Mouse (Mus musculus) midbrain, embryonic 12.5 days (tissue): ENCODE results near the gene Mpg. TPM values are rescaled to one million over a fixed set of nuclear protein-coding genes. Genes with fewer than 3 reads are reported as not detected.

Source experiments
- ATAC-seq: fragments of 200-750 bp; cut with Nextera tagmentation; 2 replicates; pipeline ENCODE4 v1.8.0; 2017; ENCODE audit warnings: low read depth, moderate TSS enrichment, moderate library complexity; ENCODE audit not compliant: low FRiP score
- H3K27ac ChIP-seq: fragments of 300-500 bp; sonication (generic); replicated peaks from 2 replicates; pipeline ENCODE4 v1.5.1; 2016; ENCODE audit warnings: mild to moderate bottlenecking
- H3K27me3 ChIP-seq: fragments of 300-500 bp; sonication (generic); 2 replicates; pipeline ENCODE4 v1.6.1; 2016; ENCODE audit warnings: mild to moderate bottlenecking
- H3K36me3 ChIP-seq: fragments of 300-500 bp; sonication (generic); 2 replicates; pipeline ENCODE4 v1.6.1; 2016
- H3K4me1 ChIP-seq: fragments of 300-500 bp; sonication (generic); 2 replicates; pipeline ENCODE4 v1.6.1; 2016
- H3K4me2 ChIP-seq: fragments of 300-500 bp; sonication (generic); replicated peaks from 2 replicates; pipeline ENCODE4 v1.6.1; 2016; ENCODE audit warnings: mild to moderate bottlenecking, moderate library complexity
- H3K4me3 ChIP-seq: fragments of 300-500 bp; sonication (generic); 2 replicates; pipeline ENCODE4 v1.5.1; 2016; ENCODE audit warnings: mild to moderate bottlenecking
- H3K9ac ChIP-seq: fragments of 300-500 bp; sonication (generic); replicated peaks from 2 replicates; pipeline ENCODE4 v1.6.1; 2016; ENCODE audit warnings: mild to moderate bottlenecking, moderate library complexity
- H3K9me3 ChIP-seq: fragments of 300-500 bp; sonication (generic); 2 replicates; pipeline ENCODE4 v1.6.1; 2016; ENCODE audit warnings: mild to moderate bottlenecking
- WGBS: fragments of 180-500 bp; shearing (Covaris S2); methylation state at CpG from one replicate; pipeline ENCODE4 v1.1.7; 2016; 5-methylcytosine and 5-hydroxymethylcytosine counted together
- polyA plus RNA-seq: library from polyadenylated mRNA; unstranded; fragments of >200 nt; fragmentation: Nextera tagmentation; extraction: Ambion mirVana; gene quantifications from 2 replicates; pipeline ENCODE4 v1.2.1, GENCODE M21; 2016

The Mpg gene
- polyA plus RNA-seq, 1 experiment from 2014 or later, result 26.6 TPM

GRCm38 (mm10) chr11:32236132-32236531 lies 9.8 kb downstream of the Mpg start:
- H3K27ac ChIP-seq, result no peak overlapping the region
- ATAC-seq, result no peak
- no peaks in the 10 kb centered on the region for H3K9me3 ChIP-seq
- no peak overlapping the region for H3K4me2 ChIP-seq
- WGBS, result 88% methylated on average over 2 of the region's 2 CpGs
- no peak overlapping the region for H3K4me3 ChIP-seq
- H3K9ac ChIP-seq, result no peak overlapping the region
- no peaks in the 10 kb centered on the region; the same call in 1 of the 2 replicates for H3K4me1 ChIP-seq
- H3K36me3 ChIP-seq, result peaks cover 64% of the 10 kb centered on the region
- H3K27me3 ChIP-seq, result no peaks in the 10 kb centered on the region

GRCm38 (mm10) chr11:32236712-32237410 lies 10.6 kb downstream of the Mpg start:
- peaks cover 64% of the 10 kb centered on the region for H3K36me3 ChIP-seq
- 61% methylated on average over 9 of the region's 9 CpGs for WGBS
- H3K4me1 ChIP-seq, result no peaks in the 10 kb centered on the region; the same call in 1 of the 2 replicates
- H3K4me3 ChIP-seq, result no peak overlapping the region
- H3K4me2 ChIP-seq, result no peak overlapping the region
- no peak for ATAC-seq
- no peak overlapping the region for H3K27ac ChIP-seq
- H3K27me3 ChIP-seq, result no peaks in the 10 kb centered on the region
- no peak overlapping the region for H3K9ac ChIP-seq
- no peaks in the 10 kb centered on the region for H3K9me3 ChIP-seq

GRCm38 (mm10) chr11:32237411-32237795 lies 11.1 kb downstream of the Mpg start:
- Histone ChIP-seq H3K9ac (no peak overlapping the region), H3K27ac (no peak overlapping the region), H3K4me2 (no peak overlapping the region), H3K4me3 (no peak overlapping the region), H3K9me3 (no peaks in the 10 kb centered on the region), H3K36me3 (peaks cover 63% of the 10 kb centered on the region), H3K27me3 (no peaks in the 10 kb centered on the region), H3K4me1 (no peaks in the 10 kb centered on the region; the same call in 1 of the 2 replicates)
- no peak for ATAC-seq
- 88% methylated on average over 3 of the region's 3 CpGs for WGBS

GRCm38 (mm10) chr11:32238093-32238860 lies 12.0 kb downstream of the Mpg start:
- WGBS, result 61% methylated on average over 5 of the region's 5 CpGs
- Histone ChIP-seq H3K4me2 (no peak overlapping the region), H3K27ac (no peak overlapping the region), H3K9ac (no peak overlapping the region), H3K4me1 (no peaks in the 10 kb centered on the region; the same call in 1 of the 2 replicates), H3K4me3 (no peak overlapping the region), H3K36me3 (peaks cover 61% of the 10 kb centered on the region), H3K9me3 (no peaks in the 10 kb centered on the region), H3K27me3 (no peaks in the 10 kb centered on the region)
- peak; percentile 41; the same call in 1 of the 2 replicates for ATAC-seq

GRCm38 (mm10) chr11:32241391-32241790 lies 15.1 kb downstream of the Mpg start:
- H3K27ac ChIP-seq, result no peak overlapping the region
- no peaks in the 10 kb centered on the region for H3K9me3 ChIP-seq
- H3K9ac ChIP-seq, result no peak overlapping the region
- H3K4me3 ChIP-seq, result no peak overlapping the region
- H3K4me1 ChIP-seq, result no peaks in the 10 kb centered on the region; the same call in 1 of the 2 replicates
- no peak for ATAC-seq
- H3K4me2 ChIP-seq, result no peak overlapping the region
- H3K27me3 ChIP-seq, result no peaks in the 10 kb centered on the region
- H3K36me3 ChIP-seq, result peaks cover 74% of the 10 kb centered on the region

DNA sequence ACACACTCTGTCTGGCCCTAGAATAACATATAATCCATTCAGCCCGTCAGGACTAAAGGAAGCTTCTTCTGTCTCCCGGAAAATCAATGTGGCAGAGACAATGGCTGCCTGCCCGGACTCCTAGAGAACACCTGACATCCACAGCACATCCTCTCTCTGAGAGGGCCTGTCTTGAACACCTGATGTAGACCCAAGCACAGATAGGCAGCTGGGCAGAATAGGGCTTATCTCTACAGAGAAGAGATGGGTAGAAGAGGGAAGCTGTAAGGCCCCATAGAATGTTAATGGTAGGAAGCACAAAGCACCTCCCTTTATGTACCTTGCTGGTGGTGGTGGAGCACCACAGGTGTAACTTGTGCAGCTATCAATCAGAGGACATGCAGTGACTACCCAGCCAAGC lies 15.9 kb downstream of the Mpg start:
- no peak overlapping the region for H3K9ac ChIP-seq
- H3K36me3 ChIP-seq, result peaks cover 76% of the 10 kb centered on the region
- H3K9me3 ChIP-seq, result no peaks in the 10 kb centered on the region
- no peaks in the 10 kb centered on the region for H3K27me3 ChIP-seq
- ATAC-seq, result no peak
- no peaks in the 10 kb centered on the region for H3K4me1 ChIP-seq
- WGBS, result 85% methylated on average over 3 of the region's 3 CpGs
- H3K27ac ChIP-seq, result no peak overlapping the region
- no peak overlapping the region for H3K4me2 ChIP-seq
- no peak overlapping the region for H3K4me3 ChIP-seq

DNA sequence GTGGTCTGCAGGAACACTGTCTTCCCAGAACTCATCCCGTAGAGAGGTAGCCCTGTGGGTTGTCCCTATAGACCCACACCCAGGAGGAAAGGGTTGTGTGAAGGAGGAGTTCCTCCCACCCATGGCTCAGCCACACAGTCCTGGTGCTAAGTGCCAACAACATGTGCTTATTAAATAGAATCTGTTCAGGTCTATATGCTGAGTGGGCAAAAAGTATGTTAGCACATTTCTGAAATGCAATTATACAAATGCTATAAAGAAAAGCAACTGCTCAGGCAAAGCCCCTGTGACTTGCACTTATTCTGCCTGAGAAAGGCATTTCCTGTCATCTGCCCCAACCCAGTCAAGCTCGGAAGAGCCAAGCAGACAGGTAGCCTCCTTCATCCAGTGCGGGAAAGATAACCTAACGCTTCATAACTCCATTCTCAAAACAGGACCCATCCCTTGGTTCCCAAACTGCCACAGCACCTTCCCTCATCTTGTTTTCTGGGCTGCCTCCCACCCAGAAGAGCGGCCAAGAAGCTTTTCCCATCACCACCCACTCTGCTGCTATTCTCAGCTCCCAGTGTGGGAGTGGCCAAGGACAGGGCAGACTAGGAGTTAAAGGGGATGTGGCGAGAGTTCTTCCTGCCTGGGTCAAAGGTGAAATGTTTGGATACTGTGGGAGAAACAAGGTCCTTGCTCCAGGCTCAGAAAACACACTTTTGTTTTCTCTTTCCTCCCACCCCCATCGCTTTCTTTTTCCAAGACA lies 17.1 kb downstream of the Mpg start:
- H3K9ac ChIP-seq, result no peak overlapping the region
- 75% methylated on average over 7 of the region's 7 CpGs for WGBS
- H3K27ac ChIP-seq, result no peak overlapping the region
- H3K4me2 ChIP-seq, result no peak overlapping the region
- H3K4me3 ChIP-seq, result no peak overlapping the region
- H3K36me3 ChIP-seq, result peaks cover 83% of the 10 kb centered on the region
- H3K9me3 ChIP-seq, result no peaks in the 10 kb centered on the region
- no peaks in the 10 kb centered on the region for H3K4me1 ChIP-seq
- H3K27me3 ChIP-seq, result no peaks in the 10 kb centered on the region
- ATAC-seq, result no peak

- no peaks in the 10 kb centered on the region for H3K27me3 ChIP-seq
- H3K36me3 ChIP-seq, result peaks cover 83% of the 10 kb centered on the region
- 0 out of 2 replicates have a peak overlapping the region, but pooled peaks have one; percentile 30 for H3K27ac ChIP-seq
- no peak overlapping the region for H3K9ac ChIP-seq
- no peaks in the 10 kb centered on the region for H3K9me3 ChIP-seq
- no peaks in the 10 kb centered on the region for H3K4me1 ChIP-seq
- WGBS, result 83% methylated on average over 3 of the region's 3 CpGs
- no peak overlapping the region for H3K4me3 ChIP-seq
- no peak overlapping the region for H3K4me2 ChIP-seq
- no peak for ATAC-seq
Measured at GRCm38 (mm10) chr11:32244064-32244463, 17.8 kb downstream of the Mpg start.

- 0 out of 2 replicates have a peak overlapping the region, but pooled peaks have one; percentile 30 for H3K27ac ChIP-seq
- H3K4me3 ChIP-seq, result no peak overlapping the region
- H3K4me1 ChIP-seq, result no peaks in the 10 kb centered on the region
- no peak overlapping the region for H3K9ac ChIP-seq
- WGBS, result 91% methylated on average over 1 of the region's 1 CpGs
- no peaks in the 10 kb centered on the region for H3K9me3 ChIP-seq
- no peaks in the 10 kb centered on the region for H3K27me3 ChIP-seq
- H3K36me3 ChIP-seq, result peaks cover 84% of the 10 kb centered on the region
- H3K4me2 ChIP-seq, result no peak overlapping the region
- no peak for ATAC-seq
Measured at GRCm38 (mm10) chr11:32244617-32245016, 18.3 kb downstream of the Mpg start.

DNA sequence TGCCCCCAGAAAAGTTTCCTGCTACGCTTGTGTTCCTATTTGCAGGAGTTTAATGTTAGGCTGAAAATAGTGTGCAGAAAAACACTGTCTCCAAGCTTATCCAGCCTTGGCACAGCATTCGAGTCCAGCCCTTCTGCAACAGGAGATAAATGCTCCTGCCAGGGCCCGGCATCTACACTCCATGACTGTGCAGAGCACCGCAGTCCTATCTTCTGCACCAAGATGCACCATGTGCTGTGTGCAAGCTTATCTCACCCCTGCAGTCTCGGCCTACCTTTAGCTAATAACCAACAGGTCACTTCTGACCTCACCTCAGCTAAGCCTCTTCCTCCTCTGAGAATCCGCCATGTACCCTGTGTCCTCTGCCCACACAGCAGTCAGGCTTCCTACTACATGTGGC lies 19.3 kb downstream of the Mpg start:
- ATAC-seq, result no peak
- no peak overlapping the region for H3K9ac ChIP-seq
- no peaks in the 10 kb centered on the region for H3K4me1 ChIP-seq
- peaks cover 84% of the 10 kb centered on the region for H3K36me3 ChIP-seq
- no peaks in the 10 kb centered on the region for H3K9me3 ChIP-seq
- H3K27me3 ChIP-seq, result no peaks in the 10 kb centered on the region
- no peak overlapping the region for H3K4me2 ChIP-seq
- no peak overlapping the region for H3K4me3 ChIP-seq
- 89% methylated on average over 6 of the region's 6 CpGs for WGBS
- H3K27ac ChIP-seq, result no peak overlapping the region

DNA sequence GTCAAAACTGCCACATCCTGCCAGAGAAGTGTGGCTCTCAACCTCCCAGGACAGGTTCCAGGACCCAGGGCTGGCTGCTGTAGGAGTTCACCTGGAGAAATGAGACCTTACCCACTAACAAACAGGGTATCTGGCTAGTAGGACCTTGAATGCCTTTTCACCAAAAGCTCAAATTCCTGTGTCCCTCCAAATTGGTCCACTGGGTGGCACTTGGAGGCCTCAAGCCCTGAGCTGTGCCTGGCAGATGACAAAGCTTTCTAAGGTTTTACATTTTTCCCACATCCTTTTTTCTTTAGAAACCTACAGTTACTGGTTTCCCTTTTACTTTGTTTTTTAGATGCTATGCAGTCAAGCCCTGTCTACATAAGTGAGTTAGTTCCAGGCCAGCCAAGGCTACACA lies 20.8 kb downstream of the Mpg start:
- no peaks in the 10 kb centered on the region for H3K4me1 ChIP-seq
- H3K4me3 ChIP-seq, result no peak overlapping the region
- no peak for ATAC-seq
- H3K9me3 ChIP-seq, result no peaks in the 10 kb centered on the region
- peaks cover 72% of the 10 kb centered on the region for H3K36me3 ChIP-seq
- no peak overlapping the region for H3K4me2 ChIP-seq
- H3K27me3 ChIP-seq, result no peaks in the 10 kb centered on the region
- no peak overlapping the region for H3K27ac ChIP-seq
- H3K9ac ChIP-seq, result no peak overlapping the region

DNA sequence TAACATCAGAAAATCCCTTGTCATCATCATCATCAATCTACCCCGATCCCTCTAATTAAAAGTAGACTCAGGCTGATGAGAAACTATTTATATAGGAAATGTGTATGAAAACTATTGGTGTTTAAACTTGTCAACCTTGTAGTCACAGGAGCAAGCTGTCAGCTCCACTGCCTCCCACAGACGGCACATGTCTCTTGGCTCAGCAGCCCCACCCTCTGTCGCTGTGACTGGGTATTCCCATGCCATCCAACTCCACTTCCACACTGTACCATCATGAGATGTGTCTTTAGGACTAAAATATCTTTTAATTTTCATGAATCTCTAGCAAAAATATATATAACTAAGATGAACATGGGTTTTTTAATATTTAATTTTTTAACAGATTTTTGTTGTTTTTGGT lies 22.0 kb downstream of the Mpg start:
- 92% methylated on average over 3 of the region's 3 CpGs for WGBS
- no peak for ATAC-seq
- no peak overlapping the region for H3K9ac ChIP-seq
- no peaks in the 10 kb centered on the region for H3K9me3 ChIP-seq
- peaks cover 71% of the 10 kb centered on the region for H3K36me3 ChIP-seq
- H3K4me3 ChIP-seq, result no peak overlapping the region
- no peaks in the 10 kb centered on the region for H3K27me3 ChIP-seq
- no peaks in the 10 kb centered on the region for H3K4me1 ChIP-seq
- no peak overlapping the region for H3K27ac ChIP-seq
- H3K4me2 ChIP-seq, result no peak overlapping the region
